Mouse (Mus musculus) cerebellum, adult 9-11 months (tissue): ENCODE measurements around the gene Alkbh5.
A peak's percentile ranks its signal among the peaks of the same experiment; 100 is the strongest.
"Not testable (repeated sequence)": the region's sequence is repeated elsewhere in the genome, so short reads cannot be mapped to it uniquely, and the experiment has no call there.

Experiments
- DNase-seq: peaks from one replicate; pipeline ENCODE4 v3.0.0; 2022

Alkbh5 gene

DNA sequence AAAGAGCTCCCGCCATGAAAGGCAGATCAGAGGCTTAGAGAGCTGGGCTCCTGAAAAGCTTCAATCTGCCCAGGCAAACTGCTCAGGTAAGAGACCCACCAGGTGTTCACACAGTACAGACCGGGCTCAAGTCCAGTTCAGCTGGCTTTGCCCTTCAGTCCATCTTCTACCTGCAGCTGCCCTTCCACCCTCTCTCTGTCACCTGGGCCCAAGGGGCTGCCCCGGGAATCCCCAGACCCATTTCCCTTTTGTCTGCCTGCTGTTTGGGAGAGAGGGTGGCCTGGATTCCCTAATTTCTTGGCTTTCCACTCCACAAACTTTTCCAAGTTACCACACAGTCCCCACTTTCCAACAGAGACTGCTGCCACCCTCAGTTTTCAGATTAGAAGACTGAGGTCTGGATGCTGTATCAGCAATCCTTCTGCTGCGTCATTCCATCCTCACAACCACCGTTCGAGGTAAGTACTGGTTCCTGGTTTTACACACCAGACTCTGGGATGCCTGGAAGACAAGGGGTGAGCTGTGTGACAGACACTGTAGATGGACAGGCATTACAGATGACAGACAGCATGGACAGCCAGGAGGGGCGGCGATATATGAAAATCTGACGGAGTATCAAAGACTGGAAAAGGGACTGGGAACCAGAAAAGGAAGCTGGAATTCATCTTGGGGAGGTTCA, at the start of gene Alkbh5:
Alkbh5 (plus strand) TSS at position 202 of the 679 bp plus-strand sequence.
- DNase-seq: peak; percentile 58

DNA sequence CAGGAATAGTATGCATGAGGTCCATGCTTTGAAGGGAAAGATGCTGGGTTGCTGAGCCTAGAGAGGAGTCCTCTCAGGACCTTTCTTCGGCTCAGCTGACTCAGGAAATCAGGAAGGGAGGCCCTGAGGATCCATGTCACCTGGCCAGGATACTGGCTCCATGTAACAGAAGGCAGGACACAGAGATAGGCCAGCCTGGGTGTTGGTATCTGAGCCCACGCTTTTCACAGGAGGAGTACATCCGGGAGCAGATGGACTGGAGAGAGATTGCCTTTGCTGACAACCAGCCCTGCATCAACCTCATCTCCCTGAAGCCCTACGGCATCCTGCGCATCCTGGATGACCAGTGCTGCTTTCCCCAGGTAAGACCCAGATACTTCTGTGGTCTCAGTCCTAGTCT, 43.5 kb upstream of the Alkbh5 start:
- DNase-seq: peak; percentile 63

DNA sequence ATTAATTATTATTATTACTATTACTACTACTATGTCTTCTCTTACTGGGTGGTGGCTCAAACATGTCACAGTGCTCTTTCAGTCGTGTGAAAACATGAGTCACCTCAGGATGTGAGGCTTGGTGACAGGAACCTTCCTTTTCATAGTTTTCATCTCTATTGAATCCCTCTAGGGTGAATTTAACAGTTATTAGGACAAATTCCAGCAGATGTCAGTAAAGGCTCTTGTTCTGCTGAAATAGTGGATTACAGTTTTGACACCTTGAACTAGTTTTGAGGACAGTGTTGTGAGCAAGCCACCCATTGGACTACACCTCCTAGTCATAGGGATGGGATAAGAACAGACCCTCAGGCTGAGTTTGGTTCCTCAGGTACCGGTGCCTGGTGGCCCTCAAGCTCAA, 40.5 kb upstream of the Alkbh5 start:
- no peak for DNase-seq

DNA sequence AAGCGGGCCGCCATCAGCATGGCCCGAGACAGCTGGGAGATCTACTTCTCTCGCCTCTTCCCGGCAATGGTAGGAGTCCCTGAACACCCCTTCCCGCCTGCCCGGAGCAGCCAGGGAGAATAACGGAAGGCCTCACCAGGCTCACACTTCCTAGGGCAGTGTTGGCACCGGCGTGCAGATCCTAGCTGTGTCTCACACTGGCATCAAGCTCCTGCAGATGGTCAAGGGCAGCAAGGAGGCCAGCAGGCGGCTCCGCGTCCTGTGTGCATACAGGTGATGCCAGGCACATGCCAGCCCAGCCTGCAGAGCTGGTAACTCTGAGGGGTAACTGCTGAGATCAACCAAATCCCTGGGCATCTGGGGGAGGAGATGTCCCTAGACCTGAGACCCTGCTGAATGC, 28.9 kb upstream of the Alkbh5 start:
- peak; percentile 63 for DNase-seq

DNA sequence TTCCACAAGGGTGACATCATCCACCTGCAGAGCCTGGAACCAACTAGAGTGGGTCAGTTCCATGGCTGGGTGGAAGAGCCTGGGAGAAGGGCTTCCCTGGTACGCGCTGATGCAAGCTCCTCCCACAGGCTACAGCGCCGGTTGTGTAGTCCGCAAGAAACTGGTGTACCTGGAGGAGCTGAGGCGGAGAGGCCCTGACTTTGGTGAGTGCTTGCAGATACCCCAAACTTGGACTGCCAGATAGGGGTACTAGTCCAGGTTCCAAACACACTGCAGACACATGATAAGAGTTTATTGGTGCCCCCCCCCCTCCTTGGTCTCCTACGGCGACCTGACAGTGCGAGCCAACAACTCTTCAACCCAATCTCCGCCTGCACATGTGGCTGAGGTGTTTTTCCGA, 27.2 kb upstream of the Alkbh5 start:
- DNase-seq: no peak

DNA sequence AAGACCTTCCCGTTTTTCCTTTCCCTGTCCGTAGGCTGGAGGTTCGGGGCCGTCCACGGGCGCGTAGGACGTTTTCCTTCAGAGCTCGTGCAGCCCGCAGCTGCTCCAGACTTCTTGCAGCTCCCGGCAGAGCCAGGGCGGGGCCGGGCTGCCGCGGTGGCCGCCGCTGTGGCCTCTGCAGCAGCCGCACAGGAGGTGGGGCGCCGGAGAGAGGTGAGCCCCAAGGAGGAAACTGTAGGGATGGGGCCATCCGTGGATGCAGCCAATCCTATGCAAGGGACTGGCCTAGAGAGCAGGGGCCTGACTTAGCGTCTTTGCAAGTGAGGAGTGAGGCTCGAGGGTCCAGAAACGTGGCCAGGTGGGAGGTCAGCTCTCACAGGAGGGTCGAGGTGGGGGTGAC, 26.7 kb upstream of the Alkbh5 start:
- DNase-seq: no peak

DNA sequence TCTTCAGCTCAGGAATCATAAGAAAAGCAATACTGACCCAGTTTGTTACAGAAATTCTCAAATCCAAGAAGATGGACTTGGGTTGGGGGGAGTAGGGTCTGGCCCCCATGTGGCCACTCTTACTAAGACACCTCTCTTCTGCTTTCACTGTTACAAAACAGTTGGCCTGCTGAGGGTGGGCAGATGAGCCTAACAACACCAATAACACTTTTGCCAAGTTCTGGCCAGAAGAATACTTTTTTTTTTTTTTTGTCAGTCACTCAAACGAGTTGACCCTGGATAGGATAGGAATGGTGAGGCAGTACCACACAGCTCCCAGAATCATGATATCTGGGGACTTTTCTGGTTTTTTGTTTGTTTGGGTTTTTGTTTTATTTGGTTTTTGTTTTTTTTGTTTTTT, 24.3 kb upstream of the Alkbh5 start:
- no peak for DNase-seq

DNA sequence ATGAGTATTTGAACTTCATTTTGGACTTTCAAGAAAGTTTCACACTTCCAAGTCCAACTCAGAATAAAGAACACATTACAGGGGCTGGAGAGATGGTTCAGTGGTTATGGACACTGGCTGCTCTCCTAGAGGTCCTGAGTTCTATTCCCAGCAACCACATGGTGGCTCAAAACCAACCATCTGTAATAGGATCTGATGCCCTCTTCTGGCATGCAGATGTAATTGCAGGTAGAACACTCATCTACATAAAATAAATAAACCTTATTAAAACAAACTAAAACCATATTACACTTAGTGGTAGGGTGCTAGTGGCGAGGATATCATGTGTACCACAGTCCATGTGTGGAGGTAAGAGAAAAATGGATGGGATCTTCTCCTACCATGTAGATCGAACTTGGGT, 23.7 kb upstream of the Alkbh5 start:
- no peak for DNase-seq

DNA sequence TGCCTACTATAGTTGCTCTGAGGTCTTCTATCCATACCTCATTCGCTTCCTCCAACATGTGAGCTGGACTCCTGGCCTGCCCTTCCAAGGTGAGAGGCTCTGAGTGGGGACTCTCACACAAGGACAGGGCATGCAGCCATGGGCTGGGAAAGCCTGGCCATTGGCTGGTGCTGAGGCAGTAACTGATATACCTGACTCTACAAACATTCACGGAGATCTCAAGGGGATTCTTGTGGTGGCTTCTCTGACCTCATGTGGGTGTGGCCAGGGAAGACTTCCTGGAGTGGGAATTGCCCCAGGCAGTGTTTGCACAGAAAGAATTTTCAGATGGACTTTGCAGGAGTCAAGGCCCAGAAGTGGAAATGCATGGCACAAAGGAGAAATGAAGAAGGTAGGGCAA, 21.2 kb upstream of the Alkbh5 start:
- no peak for DNase-seq

DNA sequence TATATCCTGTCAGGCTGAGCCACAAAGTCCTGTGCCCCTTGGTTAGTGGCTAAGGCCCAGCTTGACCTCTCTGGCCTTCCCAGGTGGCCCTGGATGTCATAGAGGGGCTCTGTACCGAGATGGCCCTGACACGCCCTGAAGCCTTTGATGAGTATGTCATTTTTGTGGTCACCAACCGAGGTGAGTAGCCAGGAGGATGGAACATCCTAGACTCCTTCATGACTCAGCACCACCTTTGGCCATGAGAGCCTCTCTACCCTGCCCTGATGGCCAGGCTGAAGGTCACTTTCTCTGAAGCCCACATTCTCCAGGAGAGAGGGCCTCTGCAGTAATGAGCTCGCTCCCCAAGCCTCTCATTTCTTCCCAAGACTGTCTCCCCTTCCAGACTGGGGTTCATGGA, 17.9 kb upstream of the Alkbh5 start:
- no peak for DNase-seq

DNA sequence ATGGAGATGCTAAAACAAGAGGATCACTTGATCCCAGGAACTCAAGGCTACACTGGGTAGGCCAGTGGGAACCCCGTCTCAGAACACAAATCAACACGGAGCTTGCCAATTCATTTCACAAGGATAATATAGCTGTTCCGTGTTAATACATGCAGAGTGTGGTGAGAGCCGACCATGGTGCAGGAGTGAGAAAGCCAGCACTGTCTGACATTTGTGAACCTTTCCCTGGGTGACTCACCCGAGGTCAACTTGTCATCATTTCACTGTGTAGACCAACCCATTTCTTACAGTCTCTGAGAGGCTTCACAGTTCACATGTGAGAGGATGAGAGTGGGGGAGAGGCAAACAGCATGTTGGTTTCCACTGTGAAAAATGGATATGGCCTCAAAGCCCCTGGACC, 14.2 kb upstream of the Alkbh5 start:
- DNase-seq: no peak

DNA sequence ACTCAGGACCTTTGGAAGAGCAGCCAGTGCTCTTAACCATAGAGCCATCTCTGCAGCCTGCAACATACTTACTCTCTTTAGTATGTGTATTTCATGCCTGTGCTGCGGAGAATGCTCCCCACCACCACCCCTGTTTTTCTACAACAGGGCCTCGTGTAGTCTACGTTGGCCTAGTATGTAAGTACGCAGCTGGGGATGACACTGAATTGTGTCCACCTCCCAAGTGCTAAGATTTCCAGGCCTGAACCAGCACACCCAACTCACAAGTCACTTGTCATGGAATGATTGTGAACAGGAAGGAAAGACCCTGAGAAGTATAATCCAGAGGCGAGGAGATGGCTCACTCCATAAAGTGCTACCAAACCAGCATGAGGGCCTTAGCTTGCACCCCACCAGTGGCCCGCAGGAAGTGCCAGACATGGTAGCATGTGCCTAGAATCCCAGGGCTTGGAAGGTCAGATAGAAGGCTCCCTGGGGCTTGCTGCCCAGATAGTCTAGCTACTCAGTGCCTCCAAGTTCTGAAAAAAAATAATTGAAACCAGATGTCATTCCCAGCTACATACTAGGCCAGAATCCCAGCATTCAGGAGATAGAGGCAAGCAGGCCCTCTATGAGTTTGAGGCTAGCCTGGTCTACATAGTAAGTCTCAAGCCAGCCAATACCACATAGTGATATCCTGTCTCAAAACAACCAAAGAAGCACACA, 13.4 kb upstream of the Alkbh5 start:
- no peak for DNase-seq

DNA sequence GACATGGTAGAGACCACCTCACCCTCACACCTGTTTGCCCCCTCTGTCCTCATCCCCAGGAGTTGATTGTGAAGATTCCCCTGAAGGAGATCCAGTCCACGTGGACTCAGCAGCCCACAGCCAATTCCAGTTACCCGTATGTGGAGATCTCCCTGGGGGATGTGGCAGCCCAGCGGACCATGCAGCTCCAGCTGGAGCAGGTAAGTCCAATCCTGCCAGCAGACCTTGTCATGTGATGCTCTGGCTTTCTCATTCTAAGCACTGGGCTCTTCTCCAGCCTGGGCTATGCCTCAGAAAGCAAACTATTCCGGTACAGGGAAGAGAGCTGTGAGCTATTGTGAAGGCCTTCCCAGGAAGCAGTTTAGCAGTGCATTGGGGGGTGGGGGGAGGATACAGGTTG, 9.7 kb upstream of the Alkbh5 start:
- DNase-seq: no peak

DNA sequence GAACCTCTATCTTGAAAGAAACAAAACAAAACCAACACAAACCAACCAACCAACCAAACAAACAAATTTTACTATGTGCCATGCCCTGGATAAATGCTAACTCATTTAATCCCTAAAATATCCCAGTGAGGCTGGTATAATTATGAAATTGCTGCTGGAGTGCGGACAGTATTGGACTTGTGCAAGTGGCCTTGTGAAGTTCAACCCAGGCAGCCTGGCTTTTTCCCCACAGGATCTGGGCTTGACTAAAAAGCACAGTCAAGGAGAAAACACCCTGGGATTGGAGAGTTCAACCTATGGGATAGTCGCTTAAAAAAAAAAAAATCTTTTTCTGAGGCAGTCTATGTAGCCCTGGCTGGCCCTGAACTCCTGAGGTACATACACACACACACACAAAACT, 505 bp upstream of the Alkbh5 start:
- no peak for DNase-seq

DNA sequence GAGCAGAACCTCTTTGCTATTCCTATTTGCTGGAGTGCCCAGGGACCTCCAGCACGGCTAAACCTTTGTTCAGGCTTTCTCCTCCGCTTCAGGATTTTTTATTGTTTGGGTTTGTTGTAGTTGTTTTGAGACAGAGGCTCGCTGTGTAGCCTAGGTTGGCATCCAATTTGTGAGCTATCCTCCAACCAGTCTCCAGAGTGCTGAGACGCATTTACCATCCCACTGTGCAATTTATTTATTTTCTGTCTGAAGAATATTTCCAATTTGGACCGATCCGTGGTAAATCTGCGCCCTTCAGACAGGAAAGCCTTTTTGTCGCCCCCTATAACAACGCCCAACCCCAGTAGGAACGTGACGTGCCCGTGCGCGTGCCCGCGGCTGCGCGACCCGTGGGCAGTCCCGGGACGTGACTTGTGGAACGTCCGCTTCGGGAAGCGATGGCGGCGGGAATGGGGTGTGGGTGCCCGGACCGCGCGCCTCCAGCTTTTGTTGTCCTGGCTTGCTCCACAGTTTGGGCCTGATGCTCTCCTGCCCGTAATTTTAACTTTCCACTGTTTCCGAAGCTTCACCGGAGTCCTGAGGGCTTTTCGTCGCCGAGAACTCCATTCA, 782 bp downstream of the Alkbh5 start:
- DNase-seq: peak; percentile 93

DNA sequence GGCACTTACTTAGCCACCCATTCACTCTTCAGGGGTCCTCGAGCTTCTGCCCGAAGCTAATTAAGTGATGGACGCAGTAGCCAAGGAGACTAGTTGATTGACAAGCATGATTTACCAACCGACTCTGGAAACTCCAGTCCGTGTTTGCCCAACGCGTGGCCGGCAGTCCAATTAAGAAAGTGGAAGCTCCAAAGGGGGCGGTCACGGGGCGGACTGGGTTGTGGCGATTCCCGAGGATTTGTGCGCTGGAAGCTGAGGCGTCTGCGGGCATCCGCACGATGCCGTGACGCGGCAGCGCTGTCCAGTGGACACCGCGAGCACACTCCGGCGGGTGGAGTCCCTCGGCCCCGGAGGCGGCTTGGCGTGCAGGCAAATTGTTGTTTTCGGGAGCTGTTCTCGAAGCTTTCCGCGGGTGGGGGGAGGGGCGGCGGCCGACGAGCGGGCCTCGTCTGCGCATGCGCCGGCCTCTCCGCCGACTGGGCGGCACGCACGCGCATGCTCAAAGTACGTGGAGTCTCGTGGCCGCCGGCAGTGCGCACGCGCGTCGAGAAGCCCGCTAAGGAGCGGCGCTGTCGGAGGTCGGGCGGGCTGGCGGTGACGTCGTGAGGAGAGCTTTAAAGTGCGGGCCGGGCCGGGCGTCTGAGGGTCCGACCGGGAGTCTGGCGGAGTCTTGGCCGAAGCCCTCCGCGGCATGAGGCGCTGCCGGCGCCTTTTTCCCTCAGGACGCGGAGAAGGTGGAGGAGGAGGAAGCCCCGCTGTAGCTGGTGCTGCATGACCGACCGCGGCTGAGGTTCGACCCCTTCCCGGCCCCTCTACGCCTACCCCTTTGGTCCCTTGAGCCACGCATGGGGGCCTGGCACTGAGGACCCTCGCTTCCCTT, 1.5 kb downstream of the Alkbh5 start:
- peak; percentile 99 for DNase-seq

DNA sequence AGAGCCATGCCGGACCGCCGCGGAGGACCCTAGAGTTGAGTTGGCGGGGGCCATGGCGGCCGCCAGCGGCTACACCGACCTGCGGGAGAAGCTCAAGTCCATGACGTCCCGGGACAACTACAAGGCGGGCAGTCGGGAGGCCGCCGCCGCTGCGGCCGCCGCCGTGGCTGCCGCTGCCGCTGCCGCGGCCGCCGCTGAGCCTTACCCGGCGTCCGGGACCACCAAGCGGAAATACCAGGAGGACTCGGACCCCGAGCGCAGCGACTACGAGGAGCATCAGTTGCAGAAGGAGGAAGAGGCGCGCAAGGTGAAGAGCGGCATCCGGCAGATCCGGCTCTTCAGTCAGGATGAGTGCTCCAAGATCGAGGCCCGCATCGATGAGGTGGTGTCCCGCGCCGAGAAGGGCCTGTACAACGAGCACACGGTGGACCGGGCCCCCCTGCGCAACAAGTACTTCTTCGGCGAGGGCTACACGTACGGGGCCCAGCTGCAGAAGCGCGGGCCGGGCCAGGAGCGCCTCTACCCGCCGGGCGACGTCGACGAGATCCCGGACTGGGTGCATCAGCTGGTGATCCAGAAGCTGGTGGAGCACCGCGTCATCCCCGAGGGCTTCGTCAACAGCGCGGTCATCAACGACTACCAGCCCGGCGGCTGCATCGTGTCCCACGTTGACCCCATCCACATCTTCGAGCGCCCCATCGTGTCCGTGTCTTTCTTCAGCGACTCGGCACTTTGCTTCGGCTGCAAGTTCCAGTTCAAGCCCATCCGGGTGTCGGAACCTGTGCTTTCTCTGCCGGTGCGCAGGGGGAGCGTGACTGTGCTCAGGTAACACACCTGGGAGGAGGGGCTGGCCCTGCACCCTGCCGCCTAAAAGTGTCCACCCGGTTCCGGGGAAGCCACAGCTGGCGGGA, 2.4 kb downstream of the Alkbh5 start:
- DNase-seq: peak; percentile 51

DNA sequence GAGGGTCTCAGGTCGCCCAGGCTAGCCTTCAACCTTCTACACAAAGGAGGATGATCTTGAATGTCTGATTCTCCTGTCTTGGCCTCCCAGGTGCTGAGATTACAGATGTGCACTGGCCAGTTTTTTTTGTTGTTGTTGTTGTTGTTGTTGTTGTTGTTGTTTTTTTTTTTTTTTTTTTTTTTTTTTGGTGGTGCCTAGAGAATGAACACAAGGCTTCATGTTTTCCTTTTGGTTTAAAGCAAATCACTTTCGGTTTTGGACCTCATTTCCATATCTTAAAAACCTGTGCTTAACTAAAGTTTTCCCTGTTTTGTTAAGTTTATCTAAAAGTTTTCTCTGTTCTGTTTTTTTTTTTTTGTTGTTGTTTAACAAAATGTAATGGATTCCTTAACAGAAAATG, 3.4 kb downstream of the Alkbh5 start:
- DNase-seq: no peak

DNA sequence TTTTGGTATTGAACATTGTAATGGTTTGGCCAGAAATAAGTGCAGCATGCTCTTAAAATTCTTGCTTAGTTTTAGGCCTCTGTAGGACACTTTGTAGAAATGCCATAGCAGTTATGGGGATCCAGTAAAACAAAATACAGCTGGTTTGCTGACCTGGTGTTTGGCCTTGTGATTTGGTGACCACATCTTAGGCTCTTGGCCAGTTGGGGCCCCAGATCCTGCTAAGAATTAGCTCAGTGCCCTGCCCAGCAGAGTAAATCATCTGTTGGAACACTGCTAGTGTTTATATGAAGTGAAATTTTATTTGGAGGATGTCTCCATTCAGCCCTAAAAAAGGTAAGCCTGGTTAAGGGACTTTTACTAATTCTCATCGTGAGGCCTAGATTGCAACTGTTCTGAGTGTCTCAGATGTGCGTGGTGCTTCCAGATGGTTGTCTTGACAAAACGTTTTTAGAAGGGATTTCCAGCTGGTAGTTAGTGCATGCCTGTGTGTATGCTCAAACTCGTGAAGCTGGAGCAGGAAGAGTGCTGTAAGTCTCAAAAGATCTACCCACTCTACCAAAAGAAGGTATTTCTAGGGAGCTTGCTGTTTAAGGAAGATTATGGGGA, 3.9 kb downstream of the Alkbh5 start:
- peak; percentile 18 for DNase-seq

DNA sequence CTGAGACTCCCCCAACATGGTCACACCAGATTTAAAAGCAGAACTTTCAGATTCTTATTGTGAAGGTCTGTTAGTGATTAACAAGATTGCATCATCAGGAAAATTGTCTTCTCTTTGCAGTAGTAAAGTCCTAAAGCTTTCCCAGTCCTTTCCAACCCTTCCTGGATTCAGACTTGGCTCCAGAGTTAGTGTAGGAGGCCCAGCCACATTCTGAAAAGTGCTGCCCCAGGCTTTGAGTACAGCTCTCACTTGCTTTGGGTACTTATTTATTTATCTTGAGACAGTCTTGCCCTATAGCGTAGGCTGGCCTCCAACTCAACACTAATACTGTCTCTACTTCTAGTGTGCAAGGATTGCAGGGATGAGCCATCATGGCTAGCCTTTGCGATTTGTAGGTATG, 4.6 kb downstream of the Alkbh5 start:
- no peak for DNase-seq

DNA sequence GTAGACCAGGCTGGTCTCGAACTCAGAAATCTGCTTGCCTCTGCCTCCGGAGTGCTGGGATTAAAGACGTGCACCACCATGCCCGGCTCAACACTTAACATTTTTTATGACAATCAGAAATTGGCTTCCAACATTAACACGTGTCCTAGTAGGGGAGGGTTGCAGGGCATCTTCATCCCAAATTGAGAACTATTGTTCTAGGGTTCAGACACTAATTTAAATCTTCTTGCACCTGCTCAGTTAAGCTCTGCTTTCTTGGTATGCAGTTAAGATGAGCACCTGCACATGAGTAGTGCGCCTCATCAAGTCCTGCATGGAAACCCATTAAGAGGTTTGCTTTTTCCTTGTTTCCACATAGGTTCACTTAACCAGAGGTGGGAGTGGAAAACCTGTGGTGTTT, 5.7 kb downstream of the Alkbh5 start:
- DNase-seq: no peak

DNA sequence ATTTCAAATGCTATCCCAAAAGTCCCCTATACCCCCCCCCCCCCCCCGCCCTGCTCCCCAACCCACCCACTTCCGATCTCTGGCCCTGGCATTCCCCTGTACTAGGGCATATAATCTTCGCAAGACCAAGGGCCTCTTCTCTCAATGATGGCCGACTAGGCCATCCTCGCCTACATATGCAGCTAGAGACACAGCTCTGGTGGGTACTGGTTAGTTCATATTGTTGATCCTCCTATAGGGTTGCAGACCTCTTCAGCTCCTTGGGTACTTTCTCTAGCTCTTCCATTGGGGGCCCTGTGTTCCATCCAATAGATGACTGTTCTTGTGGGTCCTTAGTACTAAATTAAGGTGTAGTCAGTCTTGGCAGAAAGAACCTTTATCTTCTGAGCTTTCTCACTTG, 7.0 kb downstream of the Alkbh5 start:
- DNase-seq: not testable (repeated sequence)
